Mouse (Mus musculus) cortical plate, adult 2 months (tissue): ENCODE data around the gene Capn5.

Source experiments
- CTCF ChIP-seq: fragments of 200-500 bp; IDR thresholded peaks from 2 replicates; pipeline ENCODE4 v1.5.1; 2011; ENCODE audit warnings: mild to moderate bottlenecking, control low read depth, low read length; ENCODE audit not compliant: insufficient read depth; ENCODE audit errors: extremely low read depth
- POLR2A ChIP-seq: fragments of 200-500 bp; IDR thresholded peaks from 2 replicates; pipeline ENCODE4 v1.6.1; 2011; ENCODE audit warnings: mild to moderate bottlenecking, low read length, control low read depth; ENCODE audit not compliant: insufficient read depth; ENCODE audit errors: extremely low read depth

DNA sequence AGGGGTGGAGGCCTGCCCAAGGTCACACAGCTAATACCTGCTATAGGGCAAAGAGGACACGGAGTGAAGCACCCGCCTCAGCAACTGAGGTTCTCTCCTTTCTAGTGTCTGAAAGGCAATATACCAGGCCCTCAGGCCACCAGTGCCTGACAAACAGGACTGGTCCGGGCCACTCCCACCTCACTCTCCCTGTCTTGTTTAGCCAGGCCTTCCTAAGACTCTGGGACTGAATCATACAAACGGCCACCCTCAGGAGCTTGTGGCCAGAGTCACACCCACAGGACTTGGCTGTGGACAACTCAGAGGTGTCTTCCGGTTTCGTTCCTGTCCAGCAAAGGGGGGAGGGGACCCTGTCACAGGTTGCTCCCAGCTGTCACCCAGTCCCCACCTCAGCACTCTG is 15.8 kb downstream of the Capn5 start:
- no peak for TF ChIP-seq CTCF
- TF ChIP-seq POLR2A: no peak
